Mouse (Mus musculus): Measurements from ENCODE around the gene Farp1. TPM values are rescaled to one million over a fixed set of nuclear protein-coding genes. Genes with fewer than 3 reads are reported as not detected.

The Farp1 gene
- polyA plus RNA-seq, 1 experiment from 2014 or later, result 40.9 TPM

DNA sequence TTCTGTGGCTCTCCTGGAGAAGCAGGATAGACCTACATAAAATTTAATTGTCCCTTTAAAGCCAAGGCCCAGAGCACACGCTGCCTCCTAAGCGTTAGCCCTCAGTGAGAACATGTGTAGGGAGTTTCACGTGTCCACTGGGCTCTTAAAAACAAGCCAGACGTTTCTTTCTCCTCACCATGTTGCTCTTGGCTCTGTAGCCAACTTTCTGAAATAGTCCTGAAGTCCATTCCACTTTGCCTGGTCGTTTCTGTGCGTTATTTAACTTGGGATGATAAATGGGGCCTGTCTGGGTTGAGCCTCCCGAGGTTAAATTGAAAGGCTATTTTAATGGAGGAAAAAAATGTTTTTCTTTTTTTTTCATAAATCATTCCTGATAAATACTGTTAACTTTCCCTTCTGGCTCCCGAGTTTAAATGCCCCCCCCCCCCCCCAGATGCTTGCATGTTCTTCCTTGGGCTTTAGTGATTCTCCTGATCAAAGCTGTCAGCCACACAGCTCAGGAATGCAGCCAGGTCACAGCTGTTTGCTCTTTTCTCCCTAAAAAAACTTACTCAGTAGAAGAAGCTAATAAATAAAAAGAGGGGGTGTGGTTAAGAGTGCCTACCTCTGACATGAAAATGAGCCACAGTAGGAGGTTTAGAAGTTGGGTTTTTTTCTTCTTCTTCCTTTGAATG is 73.6 kb downstream of the Farp1 start:
- H3K27ac ChIP-seq, result peak overlapping the region; percentile 95
- H3K9ac ChIP-seq, result peak overlapping the region; percentile 50; the same call in 1 of the 2 replicates
- WGBS, result 2% methylated on average over 8 of the region's 8 CpGs
- peak overlapping the region; percentile 54 for H3K4me2 ChIP-seq (replicated peaks)
- peak; percentile 84 for ATAC-seq (ENCODE audit: low FRiP score, low read depth)
- H3K4me3 ChIP-seq, result 0 out of 2 replicates have a peak overlapping the region, but pooled peaks have one; percentile 0
- no peaks in the 10 kb centered on the region for H3K27me3 ChIP-seq
- peaks cover 90% of the 10 kb centered on the region for H3K4me1 ChIP-seq
- no peaks in the 10 kb centered on the region for H3K9me3 ChIP-seq
- peaks cover 9% of the 10 kb centered on the region for H3K36me3 ChIP-seq

DNA sequence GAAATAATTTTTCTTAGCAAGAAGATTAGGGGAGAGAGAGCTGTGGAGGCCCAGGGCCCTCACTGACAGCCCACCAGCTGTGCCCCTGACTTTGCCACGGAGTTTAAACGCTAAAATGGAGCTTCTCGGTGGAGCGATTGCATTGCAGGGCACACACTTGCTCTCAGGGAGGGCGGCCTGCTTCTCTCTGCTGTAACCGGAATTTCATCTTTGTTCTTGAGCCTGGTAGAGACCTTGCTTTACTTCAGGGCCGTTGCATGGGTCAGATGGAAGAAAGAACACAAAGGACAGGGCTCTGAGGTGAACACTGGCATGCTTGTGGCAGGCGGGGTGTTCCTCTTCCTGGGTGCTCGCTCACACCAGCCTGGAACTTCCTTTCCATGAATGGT is 74.1 kb downstream of the Farp1 start:
- ATAC-seq (ENCODE audit: low FRiP score, low read depth), result no peak
- Histone ChIP-seq H3K4me1 (peaks cover 84% of the 10 kb centered on the region), H3K4me2 (replicated peaks) (peak overlapping the region; percentile 54), H3K4me3 (no peak overlapping the region), H3K9ac (peak overlapping the region; percentile 50), H3K27me3 (no peaks in the 10 kb centered on the region), H3K9me3 (no peaks in the 10 kb centered on the region), H3K36me3 (peaks cover 13% of the 10 kb centered on the region), H3K27ac (peak overlapping the region; percentile 95)
- 13% methylated on average over 9 of the region's 9 CpGs for WGBS

DNA sequence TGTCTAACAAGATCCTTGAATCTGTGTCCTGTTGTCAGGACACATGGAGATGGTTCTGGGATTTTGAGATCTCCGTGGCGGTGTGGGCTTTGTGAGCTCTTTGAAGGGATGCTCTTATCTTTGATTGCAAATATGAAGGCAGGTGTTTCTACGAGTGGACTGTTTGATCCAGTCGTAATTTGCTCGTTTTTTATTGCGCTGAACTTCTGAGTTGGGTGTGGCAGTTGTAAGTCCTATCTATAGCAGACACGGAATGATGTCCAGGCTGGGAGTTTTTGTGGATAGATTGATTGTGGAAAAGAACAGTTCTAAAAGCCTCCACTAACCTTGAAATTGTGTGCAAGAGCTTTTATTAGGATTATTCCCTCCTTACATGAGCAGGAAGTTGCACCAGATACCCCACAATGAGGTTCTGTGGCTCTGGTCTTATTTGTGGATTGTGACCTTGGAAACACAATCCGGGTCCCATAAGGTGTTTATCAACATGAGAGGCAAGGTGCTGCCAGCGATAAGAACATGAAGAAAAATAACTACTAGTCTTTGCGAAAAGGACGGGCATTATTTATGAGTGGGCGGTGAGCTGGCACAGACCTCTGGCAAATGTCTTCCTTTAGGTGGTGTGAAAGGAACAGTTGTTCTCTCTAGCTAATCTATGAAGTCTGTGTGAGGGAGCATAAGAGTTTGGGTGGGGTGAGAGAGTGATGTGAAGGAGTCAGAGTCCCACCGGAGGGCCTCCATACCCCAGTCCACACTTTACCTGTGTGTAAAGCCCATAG is 75.7 kb downstream of the Farp1 start:
- H3K4me2 ChIP-seq (replicated peaks), result no peak overlapping the region
- no peak for ATAC-seq (ENCODE audit: low FRiP score, low read depth)
- WGBS, result 68% methylated on average over 13 of the region's 13 CpGs
- no peaks in the 10 kb centered on the region for H3K9me3 ChIP-seq
- H3K27me3 ChIP-seq, result no peaks in the 10 kb centered on the region
- no peak overlapping the region for H3K4me3 ChIP-seq
- H3K27ac ChIP-seq, result peak overlapping the region; percentile 28; the same call in 1 of the 2 replicates
- H3K36me3 ChIP-seq, result peaks cover 25% of the 10 kb centered on the region
- no peak overlapping the region for H3K9ac ChIP-seq
- peaks cover 70% of the 10 kb centered on the region for H3K4me1 ChIP-seq

DNA sequence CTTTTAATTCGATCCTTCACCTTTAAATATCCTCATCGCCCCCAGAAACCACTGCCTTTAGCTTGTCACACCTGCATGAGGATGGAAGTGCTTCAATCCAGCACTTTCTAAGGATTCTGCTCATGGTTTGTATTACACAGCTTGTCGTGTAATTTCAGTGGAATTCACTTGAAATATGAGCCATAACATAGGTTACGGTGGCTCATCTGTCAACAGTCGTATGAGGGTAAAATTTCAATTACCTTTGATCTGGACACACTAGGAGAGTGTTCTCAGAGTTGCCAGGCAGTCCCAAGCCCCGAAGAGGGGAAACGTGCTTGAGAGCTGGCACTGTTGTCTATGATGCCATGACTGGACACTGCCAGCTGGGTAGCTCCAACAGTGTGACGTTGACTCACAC is 77.1 kb downstream of the Farp1 start:
- Histone ChIP-seq H3K4me3 (no peak overlapping the region), H3K4me2 (replicated peaks) (no peak overlapping the region), H3K4me1 (peaks cover 62% of the 10 kb centered on the region), H3K9ac (no peak overlapping the region), H3K27me3 (no peaks in the 10 kb centered on the region), H3K9me3 (no peaks in the 10 kb centered on the region), H3K36me3 (peaks cover 36% of the 10 kb centered on the region), H3K27ac (no peak overlapping the region)
- WGBS, result 61% methylated on average over 8 of the region's 8 CpGs
- no peak for ATAC-seq (ENCODE audit: low FRiP score, low read depth)

DNA sequence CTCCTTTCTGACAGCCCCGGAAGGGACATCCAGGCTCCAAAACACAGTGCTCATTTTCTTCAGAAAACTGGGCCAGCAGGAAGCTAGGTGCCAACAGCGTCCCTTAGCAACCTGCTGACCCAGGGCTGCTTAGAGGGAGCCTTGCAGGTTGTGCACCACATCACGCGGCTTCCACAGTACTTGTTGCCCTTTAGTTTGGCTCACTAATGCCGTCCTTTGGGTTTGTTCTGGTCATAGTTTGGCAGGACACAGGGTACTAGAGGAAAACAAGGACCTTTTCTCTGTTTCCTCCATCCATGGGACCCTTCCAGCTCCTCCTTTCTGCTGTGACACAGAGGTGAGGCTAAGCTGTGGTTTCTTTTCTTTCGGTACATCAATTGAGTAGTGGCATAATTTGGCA is 78.8 kb downstream of the Farp1 start:
- Histone ChIP-seq H3K9ac (no peak overlapping the region), H3K4me3 (no peak overlapping the region), H3K9me3 (no peaks in the 10 kb centered on the region), H3K36me3 (peaks cover 39% of the 10 kb centered on the region), H3K27ac (no peak overlapping the region), H3K4me2 (replicated peaks) (no peak overlapping the region), H3K4me1 (peaks cover 55% of the 10 kb centered on the region), H3K27me3 (no peaks in the 10 kb centered on the region)
- no peak for ATAC-seq (ENCODE audit: low FRiP score, low read depth)
- 89% methylated on average over 6 of the region's 6 CpGs for WGBS

DNA sequence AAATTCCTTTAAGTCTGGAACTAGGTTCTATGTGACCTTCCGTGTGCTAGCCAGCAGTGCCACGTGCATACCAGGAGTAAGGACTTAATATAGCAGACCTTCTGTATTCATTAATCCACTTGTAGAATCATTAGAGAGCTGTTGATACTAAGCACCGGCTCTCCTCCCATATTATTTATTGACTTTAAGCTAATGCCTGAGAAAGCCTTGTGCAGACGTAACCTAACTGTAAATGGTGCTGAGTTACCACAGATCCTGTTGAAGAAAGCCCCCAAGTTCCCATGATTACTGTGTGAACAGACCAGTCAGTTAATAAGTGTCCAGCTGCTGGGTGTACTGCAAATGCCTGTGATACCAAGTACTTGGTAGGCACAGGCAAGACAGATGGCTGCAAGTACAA is 81.7 kb downstream of the Farp1 start:
- Histone ChIP-seq H3K4me3 (no peak overlapping the region), H3K9me3 (no peaks in the 10 kb centered on the region), H3K27me3 (no peaks in the 10 kb centered on the region), H3K4me2 (replicated peaks) (no peak overlapping the region), H3K27ac (no peak overlapping the region), H3K9ac (no peak overlapping the region), H3K4me1 (peaks cover 40% of the 10 kb centered on the region), H3K36me3 (peaks cover 54% of the 10 kb centered on the region)
- 63% methylated on average over 4 of the region's 4 CpGs for WGBS
- ATAC-seq (ENCODE audit: low FRiP score, low read depth), result no peak

DNA sequence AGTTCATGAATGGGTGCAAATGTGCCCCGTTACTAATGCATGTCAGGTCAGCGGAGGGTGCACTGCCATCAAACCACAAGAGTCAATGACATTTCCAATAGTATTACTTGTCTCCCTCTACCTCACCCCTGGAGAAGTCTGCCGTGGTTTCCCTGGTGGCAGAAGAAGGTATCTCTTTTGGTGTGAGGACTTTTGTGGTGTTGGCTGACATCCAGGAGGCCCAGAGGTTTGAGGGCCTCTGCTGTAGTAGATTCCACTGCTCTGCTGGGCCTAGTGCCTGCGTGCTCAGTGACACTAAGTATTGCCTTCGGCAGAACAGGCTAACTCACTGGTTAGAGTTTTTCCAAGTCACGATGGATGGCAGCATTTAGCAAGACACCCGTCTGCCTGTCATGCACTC is 83.9 kb downstream of the Farp1 start:
- Histone ChIP-seq H3K4me3 (no peak overlapping the region), H3K36me3 (peaks cover 44% of the 10 kb centered on the region), H3K9me3 (no peaks in the 10 kb centered on the region), H3K4me1 (peaks cover 48% of the 10 kb centered on the region), H3K27ac (no peak overlapping the region), H3K27me3 (no peaks in the 10 kb centered on the region), H3K4me2 (replicated peaks) (no peak overlapping the region), H3K9ac (no peak overlapping the region)
- 75% methylated on average over 7 of the region's 7 CpGs for WGBS
- ATAC-seq (ENCODE audit: low FRiP score, low read depth), result no peak

DNA sequence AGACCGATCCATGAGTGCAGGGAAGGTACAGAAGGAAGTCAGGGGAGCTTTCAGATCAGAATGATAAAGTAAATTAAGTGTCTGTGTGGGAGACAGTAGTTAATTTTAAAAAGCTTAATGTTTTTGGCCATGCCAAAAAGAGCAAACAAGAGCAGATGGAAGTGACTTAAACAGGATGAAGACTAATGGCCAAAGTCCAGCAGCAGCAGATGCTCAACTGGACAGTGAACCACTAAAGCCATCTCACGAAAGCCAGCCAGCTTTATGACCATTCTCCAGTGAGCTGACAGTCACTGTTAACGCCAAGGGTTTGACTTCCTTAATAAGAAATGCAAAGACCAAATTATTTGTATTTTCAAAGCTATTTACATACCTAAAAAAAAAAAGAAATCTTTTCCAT is 86.7 kb downstream of the Farp1 start:
- no peaks in the 10 kb centered on the region for H3K9me3 ChIP-seq
- no peak overlapping the region for H3K27ac ChIP-seq
- no peak for ATAC-seq (ENCODE audit: low FRiP score, low read depth)
- H3K4me1 ChIP-seq, result peaks cover 74% of the 10 kb centered on the region
- no peaks in the 10 kb centered on the region for H3K27me3 ChIP-seq
- 69% methylated on average over 3 of the region's 3 CpGs for WGBS
- H3K4me3 ChIP-seq, result no peak overlapping the region
- peaks cover 24% of the 10 kb centered on the region for H3K36me3 ChIP-seq
- H3K9ac ChIP-seq, result no peak overlapping the region
- H3K4me2 ChIP-seq (replicated peaks), result no peak overlapping the region

DNA sequence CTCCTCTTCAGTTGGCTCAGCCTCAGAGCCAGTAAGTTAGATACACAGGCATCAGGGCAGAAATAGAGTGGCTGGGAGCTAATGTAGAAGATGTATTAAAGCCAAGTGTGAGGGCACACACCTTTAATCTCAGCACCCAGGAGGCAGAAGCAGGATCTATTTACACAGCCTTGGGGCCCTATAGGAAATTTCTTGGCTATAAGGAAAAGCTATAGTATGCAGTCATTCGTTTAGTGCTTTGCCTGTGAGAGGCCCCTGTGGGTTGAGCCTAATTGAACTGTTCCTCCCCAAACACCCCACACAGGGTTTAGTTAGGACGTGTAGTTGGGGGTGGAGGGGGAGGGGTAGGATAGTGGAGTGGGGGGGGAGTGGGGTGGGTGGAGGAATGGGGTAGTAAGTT is 87.9 kb downstream of the Farp1 start:
- H3K36me3 ChIP-seq, result peaks cover 25% of the 10 kb centered on the region
- no peaks in the 10 kb centered on the region for H3K9me3 ChIP-seq
- H3K4me1 ChIP-seq, result peaks cover 78% of the 10 kb centered on the region
- no peak overlapping the region for H3K4me2 ChIP-seq (replicated peaks)
- WGBS, result 12% methylated on average over 2 of the region's 2 CpGs
- H3K27ac ChIP-seq, result no peak overlapping the region
- H3K4me3 ChIP-seq, result no peak overlapping the region
- ATAC-seq (ENCODE audit: low FRiP score, low read depth), result no peak
- H3K27me3 ChIP-seq, result no peaks in the 10 kb centered on the region
- no peak overlapping the region for H3K9ac ChIP-seq

DNA sequence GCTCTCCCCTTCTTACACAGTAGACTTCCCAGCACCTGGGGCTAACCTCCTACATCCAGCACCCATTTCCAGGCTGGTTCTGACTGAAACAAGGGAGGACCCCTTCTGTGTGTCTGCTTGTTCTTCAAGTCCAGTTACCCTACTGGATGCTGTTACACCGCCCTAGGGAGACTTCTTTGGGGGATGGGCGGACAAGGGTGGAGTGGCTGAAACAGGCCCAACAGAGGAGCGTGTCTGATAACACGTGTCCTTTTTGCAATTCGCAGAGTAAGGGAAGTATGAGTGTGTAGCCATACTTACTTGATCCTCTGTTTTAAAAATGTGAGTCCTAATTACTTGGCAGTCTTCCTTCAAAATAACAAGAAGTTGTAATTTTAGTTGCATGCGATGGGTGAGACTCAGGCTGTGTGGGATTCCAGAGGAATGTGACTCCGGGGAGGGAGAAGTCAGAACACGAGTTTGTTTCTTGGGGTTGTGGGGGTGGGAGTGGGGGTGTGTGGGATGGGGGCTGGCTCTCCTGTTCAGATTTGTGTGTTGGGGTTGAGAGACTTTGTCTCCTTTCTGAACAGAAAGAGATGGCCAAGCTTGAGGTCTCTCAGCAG is 89.5 kb downstream of the Farp1 start:
- H3K4me2 ChIP-seq (replicated peaks), result no peak overlapping the region
- peak; percentile 13; the same call in 1 of the 2 replicates for ATAC-seq (ENCODE audit: low FRiP score, low read depth)
- peaks cover 16% of the 10 kb centered on the region for H3K36me3 ChIP-seq
- no peaks in the 10 kb centered on the region for H3K27me3 ChIP-seq
- 65% methylated on average over 8 of the region's 8 CpGs for WGBS
- no peak overlapping the region for H3K9ac ChIP-seq
- no peak overlapping the region for H3K4me3 ChIP-seq
- H3K27ac ChIP-seq, result peak overlapping the region; percentile 52; the same call in 1 of the 2 replicates
- no peaks in the 10 kb centered on the region for H3K9me3 ChIP-seq
- H3K4me1 ChIP-seq, result peaks cover 78% of the 10 kb centered on the region

DNA sequence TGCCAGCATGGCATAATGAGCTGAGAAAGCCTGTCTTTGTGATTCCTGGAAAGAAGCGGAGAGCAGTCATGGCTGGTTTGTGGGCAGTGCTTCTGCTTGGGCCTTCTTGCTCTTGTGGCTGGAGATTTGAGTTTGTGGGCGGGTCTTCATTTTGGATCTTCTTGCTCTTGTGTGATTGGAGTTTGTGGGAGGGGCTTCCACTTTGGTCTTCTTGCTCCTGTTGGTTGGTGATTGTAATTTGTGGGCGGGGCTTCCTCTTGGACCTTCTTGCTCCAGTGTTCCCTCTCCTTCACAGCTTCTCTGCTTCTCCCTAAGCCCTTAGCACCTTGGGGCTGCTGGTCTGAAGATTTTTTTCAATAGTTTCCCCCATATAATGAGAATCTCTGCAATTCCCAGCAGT is 90.7 kb downstream of the Farp1 start:
- Histone ChIP-seq H3K36me3 (peaks cover 7% of the 10 kb centered on the region), H3K9ac (no peak overlapping the region), H3K4me2 (replicated peaks) (no peak overlapping the region), H3K27ac (no peak overlapping the region), H3K4me1 (peaks cover 78% of the 10 kb centered on the region), H3K9me3 (no peaks in the 10 kb centered on the region), H3K4me3 (no peak overlapping the region), H3K27me3 (no peaks in the 10 kb centered on the region)
- 80% methylated on average over 3 of the region's 3 CpGs for WGBS
- no peak for ATAC-seq (ENCODE audit: low FRiP score, low read depth)

DNA sequence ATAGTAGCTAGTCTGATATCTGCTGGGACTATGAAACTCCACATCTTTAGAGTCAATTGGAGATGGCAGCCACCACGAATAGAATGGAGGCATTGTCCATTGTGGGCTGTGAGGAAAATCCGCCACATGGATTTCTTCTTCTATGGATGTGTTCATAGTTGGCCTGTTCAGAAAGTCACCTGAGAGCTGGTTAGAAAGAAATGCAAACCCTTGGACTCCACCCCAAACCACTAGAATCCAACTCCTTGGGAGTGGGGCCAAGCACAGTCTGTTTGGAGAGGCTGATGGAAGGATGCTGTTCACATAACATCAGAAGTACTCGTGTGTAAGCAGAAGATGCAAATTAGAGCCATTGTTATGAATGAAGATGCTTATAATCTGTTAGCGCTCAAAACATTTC is 91.3 kb downstream of the Farp1 start:
- H3K27ac ChIP-seq, result no peak overlapping the region
- H3K4me2 ChIP-seq (replicated peaks), result no peak overlapping the region
- no peaks in the 10 kb centered on the region for H3K27me3 ChIP-seq
- 72% methylated on average over 4 of the region's 4 CpGs for WGBS
- no peak overlapping the region for H3K9ac ChIP-seq
- H3K36me3 ChIP-seq, result peaks cover 7% of the 10 kb centered on the region
- H3K9me3 ChIP-seq, result no peaks in the 10 kb centered on the region
- H3K4me1 ChIP-seq, result peaks cover 85% of the 10 kb centered on the region
- H3K4me3 ChIP-seq, result no peak overlapping the region
- ATAC-seq (ENCODE audit: low FRiP score, low read depth), result no peak
